Mouse (Mus musculus) adrenal gland (tissue): ENCODE measurements around the gene Nr4a2.

Experiments
- intact Hi-C: fragments of 180-260 bp; cut with DNase I; formaldehyde crosslinking; loops from one replicate; pipeline ENCODE4 v1.15.1; 2025
- long read RNA-seq, 2 experiments: library from polyadenylated mRNA; unstranded; transcript quantifications; one replicate each; pipeline ENCODE4 v2.0.0; 2020; ENCODE audit warnings: borderline replicate concordance in 1 of 2; ENCODE audit not compliant: insufficient replicate concordance in 1 of 2

Gene Nr4a2
- long read RNA-seq, experiment 1, partial matches to known transcripts = 0 of 11 reads
- long read RNA-seq, experiment 1, other reads (novel, unspliced or antisense) = 8 of 11 reads
- long read RNA-seq, experiment 2, transcript Nr4a2-201 (8 exons, 3,568 nt) = major isoform, 20 of 47 reads
- long read RNA-seq, experiment 2, partial matches to known transcripts = 19 of 47 reads
- long read RNA-seq, experiment 2, other reads (novel, unspliced or antisense) = 7 of 47 reads

- intact Hi-C loops = loop anchor here (10.0 kb wide), 1 partner anchor 111 kb away; the partner anchor contains the start of gene Gpd2
Measured at GRCm38 (mm10) chr2:57123991-57124840, at the start of gene Nr4a2. Gene Nr4a2, minus strand, starts transcription at chr2:57124003.

- intact Hi-C loops = no loop called here
Measured at GRCm38 (mm10) chr2:57165416-57165815, 41.6 kb upstream of the Nr4a2 start.

- intact Hi-C loops = no loop called here
Measured at GRCm38 (mm10) chr2:57156814-57157213, 33.0 kb upstream of the Nr4a2 start.

- intact Hi-C loops = no loop called here
Measured at GRCm38 (mm10) chr2:57149796-57150195, 26.0 kb upstream of the Nr4a2 start.

GRCm38 (mm10) chr2:57148231-57148630 lies 24.4 kb upstream of the Nr4a2 start:
- intact Hi-C loops = no loop called here

- intact Hi-C loops = no loop called here
Measured at GRCm38 (mm10) chr2:57145646-57146421, 22.0 kb upstream of the Nr4a2 start.

- intact Hi-C loops = no loop called here
Measured at GRCm38 (mm10) chr2:57138594-57138993, 14.8 kb upstream of the Nr4a2 start.

GRCm38 (mm10) chr2:57127461-57127860 lies 3.7 kb upstream of the Nr4a2 start:
- intact Hi-C loops = loop anchor here (10.0 kb wide), 1 partner anchor 107 kb away; the partner anchor contains the start of gene Gpd2

GRCm38 (mm10) chr2:57125891-57126290 lies 2.1 kb upstream of the Nr4a2 start:
- intact Hi-C loops = loop anchor here (10.0 kb wide), 1 partner anchor 109 kb away; the partner anchor contains the start of gene Gpd2

GRCm38 (mm10) chr2:57122986-57123980 lies 520 bp downstream of the Nr4a2 start:
- intact Hi-C loops = loop anchor here (10.0 kb wide), 1 partner anchor 112 kb away; the partner anchor contains the start of gene Gpd2

- intact Hi-C loops = loop anchor here (10.0 kb wide), 1 partner anchor 114 kb away; the partner anchor contains the start of gene Gpd2
Measured at GRCm38 (mm10) chr2:57121110-57121509, 2.7 kb downstream of the Nr4a2 start.

- intact Hi-C loops = loop anchor here (2.0 to 10.0 kb wide), 3 partner anchors 65 to 257 kb away; no protein-coding TSS in a partner anchor
Measured at GRCm38 (mm10) chr2:57117201-57117951, 6.4 kb downstream of the Nr4a2 start.

- intact Hi-C loops = loop anchor here (2.0 to 10.0 kb wide), 3 partner anchors 66 to 258 kb away; no protein-coding TSS in a partner anchor
Measured at GRCm38 (mm10) chr2:57116366-57117200, 7.2 kb downstream of the Nr4a2 start.

- intact Hi-C loops = loop anchor here (2.0 to 10.0 kb wide), 3 partner anchors 67 to 259 kb away; no protein-coding TSS in a partner anchor
Measured at GRCm38 (mm10) chr2:57115864-57116365, 7.9 kb downstream of the Nr4a2 start.

- intact Hi-C loops = loop anchor here (5.0 to 10.0 kb wide), 2 partner anchors 202 to 259 kb away; no protein-coding TSS in a partner anchor
Measured at GRCm38 (mm10) chr2:57115181-57115863, 8.5 kb downstream of the Nr4a2 start.

GRCm38 (mm10) chr2:57114211-57115151 lies 9.3 kb downstream of the Nr4a2 start:
- intact Hi-C loops = loop anchor here (5.0 to 10.0 kb wide), 2 partner anchors 203 to 260 kb away; no protein-coding TSS in a partner anchor
